Mouse (Mus musculus): ENCODE data around the gene Supt7l. TPM values are rescaled to one million over a fixed set of nuclear protein-coding genes. Genes with fewer than 3 reads are reported as not detected.

Supt7l gene
- polyA plus RNA-seq, 1 experiment from 2014 or later = 29.4 TPM

- no peak overlapping the region for H3K4me2 ChIP-seq (ENCODE audit: low read length)
- peaks cover 26% of the 10 kb centered on the region for H3K36me3 ChIP-seq (ENCODE audit: control insufficient read depth, insufficient read depth)
- WGBS = 58% methylated on average over 1 of the region's 1 CpGs
Measured at GRCm38 (mm10) chr5:31512481-31512880, 15.1 kb downstream of the Supt7l start.

GRCm38 (mm10) chr5:31504843-31505242 is 22.8 kb downstream of the Supt7l start:
- Histone ChIP-seq H3K27ac (ENCODE audit: low read length) (no peak overlapping the region), H3K27me3 (replicated peaks; ENCODE audit: control insufficient read depth, insufficient read depth, low read length) (no peaks in the 10 kb centered on the region), H3K36me3 (ENCODE audit: control insufficient read depth, insufficient read depth) (peaks cover 32% of the 10 kb centered on the region), H3K4me3 (replicated peaks; ENCODE audit: low read length) (no peak overlapping the region), H3K4me1 (replicated peaks; ENCODE audit: control insufficient read depth, insufficient read depth, low read length) (no peaks in the 10 kb centered on the region), H3K9ac (replicated peaks; ENCODE audit: low read depth, low read length) (no peak overlapping the region), H3K4me2 (ENCODE audit: low read length) (no peak overlapping the region), H3K9me3 (ENCODE audit: control insufficient read depth, low read length) (no peaks in the 10 kb centered on the region)
- WGBS = 98% methylated on average over 10 of the region's 10 CpGs
- no peak for ATAC-seq

More at GRCm38 (mm10) chr5:31512481-31512880, 15.1 kb downstream of the Supt7l start:
- H3K27ac ChIP-seq (ENCODE audit: low read length) = no peak overlapping the region
- no peaks in the 10 kb centered on the region for H3K4me1 ChIP-seq (replicated peaks; ENCODE audit: control insufficient read depth, insufficient read depth, low read length)
- H3K9ac ChIP-seq (replicated peaks; ENCODE audit: low read depth, low read length) = no peak overlapping the region
- no peak overlapping the region for H3K4me3 ChIP-seq (replicated peaks; ENCODE audit: low read length)
- no peaks in the 10 kb centered on the region for H3K27me3 ChIP-seq (replicated peaks; ENCODE audit: control insufficient read depth, insufficient read depth, low read length)
- no peak for ATAC-seq
- H3K9me3 ChIP-seq (ENCODE audit: control insufficient read depth, low read length) = no peaks in the 10 kb centered on the region

GRCm38 (mm10) chr5:31494513-31495297 is 32.9 kb downstream of the Supt7l start, which contains the start of gene Gpn1:
TSS of gene Gpn1 (plus strand) at chr5:31494741.
- peak within 1 kb of the TSS; percentile 85 for H3K4me3 ChIP-seq (replicated peaks; ENCODE audit: low read length)
- no peaks in the 10 kb centered on the region for H3K9me3 ChIP-seq (ENCODE audit: control insufficient read depth, low read length)
- no peak within 1 kb of the TSS for H3K27ac ChIP-seq (ENCODE audit: low read length)
- peak; percentile 100 for ATAC-seq
- H3K4me1 ChIP-seq (replicated peaks; ENCODE audit: control insufficient read depth, insufficient read depth, low read length) = peaks cover 12% of the 10 kb centered on the region
- H3K9ac ChIP-seq (replicated peaks; ENCODE audit: low read depth, low read length) = peak within 1 kb of the TSS; percentile 73
- WGBS = under 1% methylated on average over 49 of the region's 49 CpGs
- peak within 1 kb of the TSS; percentile 85 for H3K4me2 ChIP-seq (ENCODE audit: low read length)
- no peaks in the 10 kb centered on the region; the same call in 1 of the 2 replicates for H3K27me3 ChIP-seq (replicated peaks; ENCODE audit: control insufficient read depth, insufficient read depth, low read length)
- peaks cover 10% of the 10 kb centered on the region for H3K36me3 ChIP-seq (ENCODE audit: control insufficient read depth, insufficient read depth)

DNA sequence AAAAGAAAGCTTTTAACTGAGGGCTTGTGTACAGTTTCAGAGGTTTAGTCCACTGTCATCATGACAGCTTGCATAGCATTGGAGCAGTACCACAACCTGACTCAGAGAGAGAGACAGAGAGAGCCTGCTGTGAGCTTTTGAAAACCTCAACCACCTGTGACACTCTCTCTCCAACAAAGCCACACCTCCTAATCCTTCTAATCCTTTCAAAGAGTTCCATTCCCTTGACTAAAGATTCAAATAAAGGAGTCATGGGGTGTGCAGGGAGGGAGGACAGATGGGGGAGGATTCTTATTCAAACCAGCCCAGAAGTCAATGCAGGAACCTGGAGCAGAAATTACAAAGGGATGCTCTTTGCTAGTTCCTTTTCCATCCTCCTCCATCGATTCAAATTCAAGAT is 35.6 kb downstream of the Supt7l start:
- Histone ChIP-seq H3K9ac (replicated peaks; ENCODE audit: low read depth, low read length) (no peak overlapping the region), H3K36me3 (ENCODE audit: control insufficient read depth, insufficient read depth) (peaks cover 4% of the 10 kb centered on the region), H3K4me2 (ENCODE audit: low read length) (no peak overlapping the region), H3K27me3 (replicated peaks; ENCODE audit: control insufficient read depth, insufficient read depth, low read length) (no peaks in the 10 kb centered on the region; the same call in 1 of the 2 replicates), H3K27ac (ENCODE audit: low read length) (no peak overlapping the region), H3K4me1 (replicated peaks; ENCODE audit: control insufficient read depth, insufficient read depth, low read length) (peaks cover 12% of the 10 kb centered on the region), H3K4me3 (replicated peaks; ENCODE audit: low read length) (no peak overlapping the region), H3K9me3 (ENCODE audit: control insufficient read depth, low read length) (no peaks in the 10 kb centered on the region)
- ATAC-seq = no peak
- 36% methylated on average over 1 of the region's 1 CpGs for WGBS

DNA sequence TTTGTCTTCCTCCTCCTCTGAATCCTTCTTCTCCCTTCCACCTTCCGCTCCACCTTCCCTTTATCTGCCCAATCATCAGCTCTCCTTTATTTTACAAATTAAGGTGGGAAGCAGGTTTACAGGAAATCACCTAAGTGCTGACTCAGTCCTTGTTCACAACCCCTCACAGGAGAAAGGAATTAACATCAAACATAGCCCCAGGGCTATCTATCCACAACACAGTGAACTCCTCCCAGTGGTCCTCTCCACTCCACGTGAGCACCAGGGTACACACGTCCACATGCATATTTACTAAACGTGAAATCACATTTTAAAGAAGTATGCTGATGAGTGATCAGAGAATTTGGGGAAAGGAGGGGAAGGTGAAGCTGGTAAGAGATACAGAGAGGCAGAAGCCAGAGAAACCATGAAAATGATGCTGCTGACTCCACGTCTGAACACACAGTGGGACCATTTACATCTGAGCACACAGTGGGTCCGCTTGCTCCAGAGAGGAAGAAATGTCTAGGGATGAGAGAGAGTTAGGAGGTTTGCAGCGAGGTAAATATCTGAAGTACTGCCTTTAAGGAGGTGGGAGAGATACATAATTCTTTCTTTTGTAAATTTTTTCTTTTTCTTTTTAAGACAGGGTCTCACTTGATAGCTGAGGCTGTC is 38.4 kb downstream of the Supt7l start:
- no peak for ATAC-seq
- no peak overlapping the region for H3K27ac ChIP-seq (ENCODE audit: low read length)
- H3K36me3 ChIP-seq (ENCODE audit: control insufficient read depth, insufficient read depth) = no peaks in the 10 kb centered on the region
- no peak overlapping the region for H3K4me2 ChIP-seq (ENCODE audit: low read length)
- H3K27me3 ChIP-seq (replicated peaks; ENCODE audit: control insufficient read depth, insufficient read depth, low read length) = no peaks in the 10 kb centered on the region; the same call in 1 of the 2 replicates
- WGBS = 73% methylated on average over 7 of the region's 7 CpGs
- no peaks in the 10 kb centered on the region for H3K9me3 ChIP-seq (ENCODE audit: control insufficient read depth, low read length)
- H3K9ac ChIP-seq (replicated peaks; ENCODE audit: low read depth, low read length) = no peak overlapping the region
- H3K4me3 ChIP-seq (replicated peaks; ENCODE audit: low read length) = no peak overlapping the region
- peaks cover 3% of the 10 kb centered on the region for H3K4me1 ChIP-seq (replicated peaks; ENCODE audit: control insufficient read depth, insufficient read depth, low read length)

GRCm38 (mm10) chr5:31487889-31488288 is 39.7 kb downstream of the Supt7l start:
- Histone ChIP-seq H3K4me3 (replicated peaks; ENCODE audit: low read length) (no peak overlapping the region), H3K4me2 (ENCODE audit: low read length) (no peak overlapping the region), H3K27me3 (replicated peaks; ENCODE audit: control insufficient read depth, insufficient read depth, low read length) (no peaks in the 10 kb centered on the region), H3K36me3 (ENCODE audit: control insufficient read depth, insufficient read depth) (no peaks in the 10 kb centered on the region), H3K9ac (replicated peaks; ENCODE audit: low read depth, low read length) (no peak overlapping the region), H3K27ac (ENCODE audit: low read length) (no peak overlapping the region), H3K9me3 (ENCODE audit: control insufficient read depth, low read length) (no peaks in the 10 kb centered on the region), H3K4me1 (replicated peaks; ENCODE audit: control insufficient read depth, insufficient read depth, low read length) (no peaks in the 10 kb centered on the region)
- no peak for ATAC-seq
- WGBS = 95% methylated on average over 3 of the region's 3 CpGs

DNA sequence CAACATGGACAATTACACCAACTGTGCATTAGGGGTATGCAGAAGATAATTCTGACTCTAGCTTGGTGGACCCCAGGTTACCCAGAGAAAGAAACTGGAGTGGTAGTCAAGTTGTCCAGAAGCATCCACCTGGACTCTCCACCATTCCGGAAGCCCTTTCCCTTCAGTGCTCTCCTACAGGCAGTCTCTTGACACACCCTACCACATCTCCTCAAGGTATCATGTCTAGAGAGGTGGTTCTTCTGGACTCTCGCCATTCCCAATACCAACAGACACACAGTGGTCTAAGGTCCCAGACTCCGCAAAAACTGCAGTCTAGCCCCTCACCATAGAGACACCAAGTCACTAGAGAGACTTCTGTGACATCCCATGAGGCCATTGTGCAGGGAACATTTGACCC is 42.2 kb downstream of the Supt7l start, which contains the start of gene 4930548H24Rik:
TSS of gene 4930548H24Rik (plus strand) at position 301 of the 400 bp plus-strand sequence.
- Histone ChIP-seq H3K4me3 (replicated peaks; ENCODE audit: low read length) (no peak within 1 kb of the TSS), H3K4me1 (replicated peaks; ENCODE audit: control insufficient read depth, insufficient read depth, low read length) (no peaks in the 10 kb centered on the region), H3K27ac (ENCODE audit: low read length) (no peak within 1 kb of the TSS), H3K9me3 (ENCODE audit: control insufficient read depth, low read length) (no peaks in the 10 kb centered on the region), H3K4me2 (ENCODE audit: low read length) (no peak within 1 kb of the TSS), H3K36me3 (ENCODE audit: control insufficient read depth, insufficient read depth) (peaks cover 14% of the 10 kb centered on the region), H3K9ac (replicated peaks; ENCODE audit: low read depth, low read length) (no peak within 1 kb of the TSS), H3K27me3 (replicated peaks; ENCODE audit: control insufficient read depth, insufficient read depth, low read length) (no peaks in the 10 kb centered on the region)
- no peak for ATAC-seq
- 92% methylated on average over 3 of the region's 3 CpGs for WGBS

- Histone ChIP-seq H3K4me1 (replicated peaks; ENCODE audit: control insufficient read depth, insufficient read depth, low read length) (no peaks in the 10 kb centered on the region), H3K27ac (ENCODE audit: low read length) (no peak overlapping the region), H3K36me3 (ENCODE audit: control insufficient read depth, insufficient read depth) (peaks cover 48% of the 10 kb centered on the region), H3K9ac (replicated peaks; ENCODE audit: low read depth, low read length) (no peak overlapping the region), H3K4me2 (ENCODE audit: low read length) (no peak overlapping the region), H3K27me3 (replicated peaks; ENCODE audit: control insufficient read depth, insufficient read depth, low read length) (no peaks in the 10 kb centered on the region), H3K4me3 (replicated peaks; ENCODE audit: low read length) (no peak overlapping the region), H3K9me3 (ENCODE audit: control insufficient read depth, low read length) (no peaks in the 10 kb centered on the region)
- 95% methylated on average over 4 of the region's 4 CpGs for WGBS
- ATAC-seq = no peak
Measured at GRCm38 (mm10) chr5:31480536-31480935, 47.1 kb downstream of the Supt7l start.

DNA sequence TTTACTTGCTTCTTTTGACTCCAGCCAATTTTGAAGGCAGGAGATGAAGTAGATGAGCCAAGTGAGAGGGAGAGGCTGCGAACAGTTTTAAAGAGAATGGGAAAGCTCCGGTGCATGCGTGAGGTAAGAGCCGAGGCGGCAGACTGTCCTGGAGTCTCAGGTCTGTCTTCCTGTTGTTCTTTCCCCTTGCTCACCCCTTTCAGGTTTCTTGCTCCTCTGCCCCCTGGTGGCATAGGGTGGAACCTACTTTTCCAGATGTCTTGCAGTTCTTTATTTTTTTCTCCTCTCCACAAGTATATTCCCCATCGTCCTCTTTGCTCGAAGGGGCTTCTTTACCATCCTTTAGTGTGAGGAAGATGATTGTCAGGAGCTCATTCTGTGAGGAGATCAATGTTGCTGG is 57.3 kb downstream of the Supt7l start:
- H3K36me3 ChIP-seq (ENCODE audit: control insufficient read depth, insufficient read depth) = peaks cover 61% of the 10 kb centered on the region
- H3K4me3 ChIP-seq (replicated peaks; ENCODE audit: low read length) = no peak overlapping the region
- 82% methylated on average over 7 of the region's 7 CpGs for WGBS
- no peak overlapping the region for H3K9ac ChIP-seq (replicated peaks; ENCODE audit: low read depth, low read length)
- H3K27ac ChIP-seq (ENCODE audit: low read length) = no peak overlapping the region
- H3K9me3 ChIP-seq (ENCODE audit: control insufficient read depth, low read length) = no peaks in the 10 kb centered on the region
- H3K4me1 ChIP-seq (replicated peaks; ENCODE audit: control insufficient read depth, insufficient read depth, low read length) = no peaks in the 10 kb centered on the region
- no peaks in the 10 kb centered on the region for H3K27me3 ChIP-seq (replicated peaks; ENCODE audit: control insufficient read depth, insufficient read depth, low read length)
- ATAC-seq = no peak
- no peak overlapping the region for H3K4me2 ChIP-seq (ENCODE audit: low read length)

All from forebrain, embryonic 16.5 days (tissue).